Mouse (Mus musculus): ENCODE data around the gene Rint1. TPM values are rescaled to one million over a fixed set of nuclear protein-coding genes. Genes with fewer than 3 reads are reported as not detected.
"Not testable (repeated sequence)": the region's sequence is repeated elsewhere in the genome, so short reads cannot be mapped to it uniquely, and the experiment has no call there.

The Rint1 gene
- polyA plus RNA-seq, 1 experiment, result 33.2 TPM

GRCm38 (mm10) chr5:23830897-23831752 lies 43.6 kb downstream of the Rint1 start:
- no peak for TF ChIP-seq CTCF (IDR thresholded peaks at IDR 0.05; ENCODE audit: low read depth, low read length)
- no peak for TF ChIP-seq POLR2A (IDR thresholded peaks at IDR 0.05; ENCODE audit: insufficient read depth, low read length)
- TF ChIP-seq EP300 (IDR thresholded peaks at IDR 0.05; ENCODE audit: insufficient read depth, low read depth, low read length), result no peak
- H3K9ac ChIP-seq (ENCODE audit: low read depth, poor library complexity, severe bottlenecking), result no peak overlapping the region; the same call in 1 of the 2 replicates
- no peaks in the 10 kb centered on the region for H3K36me3 ChIP-seq (ENCODE audit: control insufficient read depth, insufficient read depth, low read length, poor library complexity, severe bottlenecking)
- H3K4me1 ChIP-seq (ENCODE audit: control insufficient read depth, insufficient read depth, low read length), result no peaks in the 10 kb centered on the region
- H3K9me3 ChIP-seq (replicated peaks; ENCODE audit: control insufficient read depth, insufficient read depth, low read length, poor library complexity, severe bottlenecking), result no peaks in the 10 kb centered on the region
- H3K27me3 ChIP-seq (ENCODE audit: control insufficient read depth, insufficient read depth, low read length, poor library complexity, severe bottlenecking), result peaks cover 4% of the 10 kb centered on the region; the same call in 1 of the 2 replicates
- H3K27ac ChIP-seq (ENCODE audit: insufficient read depth, low read length), result no peak overlapping the region
- peak overlapping the region; percentile 26 for H3K4me3 ChIP-seq (ENCODE audit: low read depth, low read length)

- H3K4me3 ChIP-seq (ENCODE audit: low read depth, low read length); H3K9me3 ChIP-seq (replicated peaks; ENCODE audit: control insufficient read depth, insufficient read depth, low read length, poor library complexity, severe bottlenecking); H3K27me3 ChIP-seq (ENCODE audit: control insufficient read depth, insufficient read depth, low read length, poor library complexity, severe bottlenecking); H3K27ac ChIP-seq (ENCODE audit: insufficient read depth, low read length); H3K4me1 ChIP-seq (ENCODE audit: control insufficient read depth, insufficient read depth, low read length); H3K9ac ChIP-seq (ENCODE audit: low read depth, poor library complexity, severe bottlenecking); H3K36me3 ChIP-seq (ENCODE audit: control insufficient read depth, insufficient read depth, low read length, poor library complexity, severe bottlenecking): not testable (repeated sequence)
Measured at GRCm38 (mm10) chr5:23835691-23836090, 48.2 kb downstream of the Rint1 start.

GRCm38 (mm10) chr5:23838158-23838557 lies 50.6 kb downstream of the Rint1 start:
- TF ChIP-seq EP300 (IDR thresholded peaks at IDR 0.05; ENCODE audit: insufficient read depth, low read depth, low read length) (no peak), CTCF (IDR thresholded peaks at IDR 0.05; ENCODE audit: low read depth, low read length) (no peak)
- Histone ChIP-seq H3K9ac (ENCODE audit: low read depth, poor library complexity, severe bottlenecking) (no peak overlapping the region), H3K9me3 (replicated peaks; ENCODE audit: control insufficient read depth, insufficient read depth, low read length, poor library complexity, severe bottlenecking) (no peaks in the 10 kb centered on the region), H3K4me3 (ENCODE audit: low read depth, low read length) (no peak overlapping the region), H3K36me3 (ENCODE audit: control insufficient read depth, insufficient read depth, low read length, poor library complexity, severe bottlenecking) (peaks cover 15% of the 10 kb centered on the region), H3K27ac (ENCODE audit: insufficient read depth, low read length) (no peak overlapping the region), H3K27me3 (ENCODE audit: control insufficient read depth, insufficient read depth, low read length, poor library complexity, severe bottlenecking) (no peaks in the 10 kb centered on the region), H3K4me1 (ENCODE audit: control insufficient read depth, insufficient read depth, low read length) (peaks cover 2% of the 10 kb centered on the region)

- Histone ChIP-seq H3K27ac (ENCODE audit: insufficient read depth, low read length) (peak within 1 kb of the TSS; percentile 18), H3K27me3 (ENCODE audit: control insufficient read depth, insufficient read depth, low read length, poor library complexity, severe bottlenecking) (no peaks in the 10 kb centered on the region), H3K4me1 (ENCODE audit: control insufficient read depth, insufficient read depth, low read length) (peaks cover 2% of the 10 kb centered on the region), H3K9ac (ENCODE audit: low read depth, poor library complexity, severe bottlenecking) (peak within 1 kb of the TSS; percentile 70), H3K4me3 (ENCODE audit: low read depth, low read length) (peak within 1 kb of the TSS; percentile 88), H3K9me3 (replicated peaks; ENCODE audit: control insufficient read depth, insufficient read depth, low read length, poor library complexity, severe bottlenecking) (no peaks in the 10 kb centered on the region), H3K36me3 (ENCODE audit: control insufficient read depth, insufficient read depth, low read length, poor library complexity, severe bottlenecking) (peaks cover 15% of the 10 kb centered on the region)
- peak; percentile 51 for TF ChIP-seq POLR2A (IDR thresholded peaks at IDR 0.05; ENCODE audit: insufficient read depth, low read length)
- TF ChIP-seq EP300 (IDR thresholded peaks at IDR 0.05; ENCODE audit: insufficient read depth, low read depth, low read length), result peak; percentile 50; the same call in 1 of the 2 replicates
- TF ChIP-seq CTCF (IDR thresholded peaks at IDR 0.05; ENCODE audit: low read depth, low read length), result no peak
Measured at GRCm38 (mm10) chr5:23843674-23844530, 56.4 kb downstream of the Rint1 start, which contains the start of gene Tomm7. Tomm7 (minus strand) TSS chr5:23844161.

- Histone ChIP-seq H3K9ac (ENCODE audit: low read depth, poor library complexity, severe bottlenecking) (peak overlapping the region; percentile 70), H3K4me3 (ENCODE audit: low read depth, low read length) (peak overlapping the region; percentile 56), H3K4me1 (ENCODE audit: control insufficient read depth, insufficient read depth, low read length) (peaks cover 2% of the 10 kb centered on the region), H3K9me3 (replicated peaks; ENCODE audit: control insufficient read depth, insufficient read depth, low read length, poor library complexity, severe bottlenecking) (no peaks in the 10 kb centered on the region), H3K36me3 (ENCODE audit: control insufficient read depth, insufficient read depth, low read length, poor library complexity, severe bottlenecking) (peaks cover 10% of the 10 kb centered on the region), H3K27ac (ENCODE audit: insufficient read depth, low read length) (peak overlapping the region; percentile 18), H3K27me3 (ENCODE audit: control insufficient read depth, insufficient read depth, low read length, poor library complexity, severe bottlenecking) (no peaks in the 10 kb centered on the region)
- no peak for TF ChIP-seq POLR2A (IDR thresholded peaks at IDR 0.05; ENCODE audit: insufficient read depth, low read length)
- TF ChIP-seq EP300 (IDR thresholded peaks at IDR 0.05; ENCODE audit: insufficient read depth, low read depth, low read length), result no peak
- TF ChIP-seq CTCF (IDR thresholded peaks at IDR 0.05; ENCODE audit: low read depth, low read length), result no peak
Measured at GRCm38 (mm10) chr5:23844531-23844841, 57.0 kb downstream of the Rint1 start.

GRCm38 (mm10) chr5:23845141-23845540 lies 57.6 kb downstream of the Rint1 start:
- Histone ChIP-seq H3K9me3 (replicated peaks; ENCODE audit: control insufficient read depth, insufficient read depth, low read length, poor library complexity, severe bottlenecking) (no peaks in the 10 kb centered on the region), H3K36me3 (ENCODE audit: control insufficient read depth, insufficient read depth, low read length, poor library complexity, severe bottlenecking) (peaks cover 7% of the 10 kb centered on the region), H3K4me1 (ENCODE audit: control insufficient read depth, insufficient read depth, low read length) (peaks cover 2% of the 10 kb centered on the region), H3K27ac (ENCODE audit: insufficient read depth, low read length) (no peak overlapping the region), H3K27me3 (ENCODE audit: control insufficient read depth, insufficient read depth, low read length, poor library complexity, severe bottlenecking) (no peaks in the 10 kb centered on the region), H3K9ac (ENCODE audit: low read depth, poor library complexity, severe bottlenecking) (no peak overlapping the region; the same call in 1 of the 2 replicates), H3K4me3 (ENCODE audit: low read depth, low read length) (no peak overlapping the region)
- TF ChIP-seq POLR2A (IDR thresholded peaks at IDR 0.05; ENCODE audit: insufficient read depth, low read length) (no peak), CTCF (IDR thresholded peaks at IDR 0.05; ENCODE audit: low read depth, low read length) (no peak), EP300 (IDR thresholded peaks at IDR 0.05; ENCODE audit: insufficient read depth, low read depth, low read length) (no peak)
